Mouse (Mus musculus): ENCODE measurements at regions not wholly inside any gene's neighbourhood (a gene's known extent, or its start where the extent isn't known, plus 50 kb on each side); places are given as distances from the start of the nearest gene placed in this dataset.

- TF ChIP-seq CTCF (IDR thresholded peaks at IDR 0.05; ENCODE audit: extremely low read depth, insufficient read length, insufficient replicate concordance, low read depth, low read length) (no peak), POLR2A (IDR thresholded peaks at IDR 0.05; ENCODE audit: low read depth, low read length) (no peak)
These were observed 61.0 kb upstream of the Gm6993 start for GRCm38 (mm10) chr12:31179536-31179935.
